Mouse (Mus musculus): ENCODE measurements around the gene Senp3.
"Not testable (repeated sequence)": the region's sequence is repeated elsewhere in the genome, so short reads cannot be mapped to it uniquely, and the experiment has no call there.

Senp3 gene

DNA sequence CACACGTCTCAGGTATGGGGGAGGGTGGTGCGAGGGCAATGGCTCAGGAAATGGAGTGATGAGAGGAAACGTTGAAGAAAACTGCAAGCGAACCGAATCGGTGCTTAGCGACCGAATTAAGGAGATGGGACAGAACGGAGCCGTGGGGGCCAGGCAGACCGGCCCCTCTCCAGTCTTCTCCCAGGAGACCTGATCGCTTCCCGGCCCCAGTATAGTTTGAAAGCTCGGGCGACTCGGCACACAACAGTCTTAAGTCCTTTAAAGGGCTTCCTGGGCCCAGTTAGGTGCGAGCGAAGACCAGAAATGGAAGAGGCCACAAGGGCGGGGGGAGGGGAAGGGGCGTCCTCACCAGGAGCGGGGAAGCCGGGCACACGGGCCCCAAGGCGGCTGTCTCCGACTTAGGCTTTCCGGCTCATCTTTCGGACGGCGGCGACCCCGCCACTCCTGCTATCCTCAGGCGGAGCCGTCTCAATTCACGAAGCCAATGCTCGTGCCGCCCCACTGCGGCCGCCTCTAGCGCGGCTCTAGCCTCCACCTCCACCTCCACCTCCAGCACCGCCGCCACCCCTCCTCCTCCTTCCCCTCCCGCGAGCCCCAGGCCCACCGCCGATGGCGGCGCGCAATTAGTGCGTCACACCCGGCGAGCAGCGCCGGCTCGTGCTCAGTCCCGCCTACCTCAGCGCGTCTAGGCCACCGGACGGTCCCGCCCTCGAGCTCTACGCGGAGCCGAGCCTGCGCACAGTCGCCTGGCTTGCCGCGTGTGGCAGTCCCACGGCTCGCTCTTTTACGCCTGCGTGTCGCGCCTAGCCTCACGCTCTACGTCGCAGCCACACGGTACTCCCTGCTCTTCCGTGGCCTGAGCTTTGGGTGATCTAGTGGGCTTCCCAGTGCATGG is at the start of gene Senp3:
TSS of gene Senp3 (minus strand) at position 771 of the 895 bp plus-strand sequence.
- DNase-seq (ENCODE audit: low spot score in 2 of 2) = peak; percentile 95 to 97

DNA sequence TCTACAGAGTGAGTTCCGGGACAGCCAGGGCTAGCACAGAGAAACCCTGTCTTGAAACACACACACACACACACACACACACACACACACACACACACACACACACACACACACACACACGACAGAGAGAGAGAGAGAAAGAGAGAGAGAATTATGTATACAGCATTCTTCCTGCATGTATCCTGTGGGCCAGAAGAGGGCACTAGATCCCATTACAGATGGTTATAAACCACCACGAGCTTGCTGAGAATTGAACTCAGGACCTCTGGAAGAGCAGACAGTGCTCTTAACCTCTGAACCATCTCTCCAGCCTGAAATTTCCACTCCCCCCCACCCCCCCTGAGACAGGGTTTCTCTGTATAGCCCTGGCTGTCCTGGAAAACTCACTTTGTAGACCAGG is 49.5 kb upstream of the Senp3 start:
- DNase-seq (ENCODE audit: low spot score in 2 of 2) = not testable (repeated sequence)

DNA sequence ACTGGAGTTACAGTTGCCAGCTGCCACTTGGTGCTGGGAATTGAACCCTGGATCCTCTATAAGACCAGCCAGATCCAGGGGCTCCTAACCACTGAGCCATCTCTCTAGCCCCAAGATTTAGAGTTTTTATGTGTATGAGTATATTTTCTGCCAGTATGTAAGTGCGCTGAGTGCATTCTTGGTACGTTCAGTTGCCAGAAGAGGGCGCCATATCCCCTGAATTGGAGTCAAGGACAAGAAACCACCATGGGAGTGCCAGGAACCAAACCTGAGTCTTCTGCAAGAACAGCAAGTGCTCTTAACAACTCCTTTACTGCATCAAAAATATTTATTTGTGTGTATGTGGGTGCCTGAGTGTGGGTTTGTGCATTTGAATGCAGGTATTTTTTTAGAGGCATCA is 47.2 kb upstream of the Senp3 start:
- no peak for DNase-seq (ENCODE audit: low spot score in 2 of 2)

DNA sequence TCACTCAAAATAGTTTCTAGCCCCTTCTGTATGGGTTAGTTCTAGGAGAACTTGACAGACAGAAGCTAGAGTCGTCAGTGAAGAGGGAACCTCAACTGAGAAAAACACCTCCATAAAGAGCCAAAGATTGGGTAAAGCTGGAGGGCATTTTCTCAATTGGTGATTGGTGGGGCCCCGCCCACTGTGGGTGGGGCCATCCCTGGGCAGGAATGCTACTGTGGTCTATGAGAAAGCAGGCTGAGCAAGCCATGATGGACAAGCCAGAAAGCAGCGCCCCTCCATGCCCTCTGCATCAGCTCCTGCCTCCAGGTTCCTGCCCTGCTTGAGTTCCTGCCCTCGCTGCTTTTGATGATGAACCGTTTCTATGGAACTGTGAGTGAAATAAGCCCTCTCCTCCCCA is 44.1 kb upstream of the Senp3 start:
- no peak for DNase-seq (ENCODE audit: low spot score in 2 of 2)

DNA sequence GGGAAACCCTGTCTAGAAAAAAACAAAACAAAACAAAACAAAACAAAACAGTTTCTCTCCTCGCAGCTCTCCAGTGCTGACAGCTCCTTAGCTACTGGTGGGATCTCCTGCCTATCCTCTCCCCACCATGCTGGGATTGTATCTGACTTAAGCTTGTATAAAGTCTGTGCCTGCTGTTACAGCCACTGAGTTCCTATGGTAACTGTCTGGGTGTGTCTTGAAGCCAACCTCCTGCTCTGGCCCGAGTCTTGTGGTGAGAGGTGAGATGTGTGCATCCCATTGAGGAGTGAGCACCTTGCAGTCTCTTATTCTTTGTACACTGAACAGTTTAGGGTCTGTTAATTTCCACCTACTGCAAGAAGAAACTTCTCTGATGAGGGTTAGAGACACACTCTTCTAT is 41.2 kb upstream of the Senp3 start:
- DNase-seq (ENCODE audit: low spot score in 2 of 2) = no peak

DNA sequence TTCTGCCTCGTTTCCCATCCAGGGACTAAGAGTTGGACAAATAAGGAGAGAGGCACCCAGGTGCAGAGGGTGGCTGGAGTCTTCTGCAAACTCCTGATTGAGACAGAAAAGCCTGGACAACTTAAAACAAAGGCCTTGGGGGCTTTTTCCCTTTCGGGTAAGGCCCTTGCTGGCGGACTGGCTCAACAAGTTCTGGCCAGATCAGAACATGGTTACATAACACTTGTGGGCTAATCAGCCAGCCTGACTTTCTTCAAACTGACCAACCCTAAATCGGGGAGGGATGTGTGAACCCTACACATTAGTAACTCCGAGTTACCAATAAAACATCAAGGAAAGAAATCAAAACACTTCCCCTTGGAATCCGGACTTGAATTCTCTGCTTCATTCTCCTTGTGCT is 39.0 kb upstream of the Senp3 start:
- DNase-seq (ENCODE audit: low spot score in 2 of 2) = no peak

DNA sequence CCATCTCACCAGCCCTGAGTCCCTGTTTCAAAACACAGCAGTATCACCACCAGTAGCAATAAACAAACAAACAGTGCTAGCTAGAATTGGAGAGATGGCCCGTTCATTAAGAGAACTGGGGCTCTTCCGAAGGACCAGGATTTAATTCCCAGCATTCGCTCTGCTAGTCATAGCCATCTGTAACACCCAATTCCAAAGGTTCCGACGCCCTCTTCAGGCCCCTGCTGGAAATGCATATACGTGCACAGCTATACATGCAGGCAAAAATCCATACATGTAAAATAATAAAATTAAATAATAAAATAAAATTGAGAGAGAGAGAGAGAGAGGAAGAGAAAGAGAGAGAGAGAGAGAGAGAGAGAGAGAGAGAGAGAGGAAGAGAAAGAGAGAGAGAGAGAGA is 37.5 kb upstream of the Senp3 start:
- DNase-seq (ENCODE audit: low spot score in 2 of 2) = no peak

DNA sequence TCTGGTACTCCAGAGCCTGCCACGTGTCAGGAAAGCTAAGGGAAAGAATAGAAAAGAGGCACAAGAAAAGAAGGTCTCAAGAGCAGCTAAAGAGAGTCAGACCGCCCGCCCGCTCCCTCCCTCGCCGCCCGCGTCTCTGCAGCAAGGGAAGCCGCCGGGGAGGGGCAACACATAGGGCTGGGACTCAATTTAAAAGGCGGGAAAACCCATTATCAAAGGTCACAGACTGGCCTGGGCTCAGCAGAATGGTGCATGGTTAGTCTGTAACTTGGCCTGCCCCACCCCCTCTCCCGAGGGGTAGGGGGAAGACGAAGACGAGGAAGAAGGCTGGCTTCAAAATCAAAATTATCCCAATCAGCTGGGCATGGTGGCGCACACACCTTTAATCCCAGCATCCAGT is 36.8 kb upstream of the Senp3 start:
- DNase-seq (ENCODE audit: low spot score in 2 of 2) = no peak

DNA sequence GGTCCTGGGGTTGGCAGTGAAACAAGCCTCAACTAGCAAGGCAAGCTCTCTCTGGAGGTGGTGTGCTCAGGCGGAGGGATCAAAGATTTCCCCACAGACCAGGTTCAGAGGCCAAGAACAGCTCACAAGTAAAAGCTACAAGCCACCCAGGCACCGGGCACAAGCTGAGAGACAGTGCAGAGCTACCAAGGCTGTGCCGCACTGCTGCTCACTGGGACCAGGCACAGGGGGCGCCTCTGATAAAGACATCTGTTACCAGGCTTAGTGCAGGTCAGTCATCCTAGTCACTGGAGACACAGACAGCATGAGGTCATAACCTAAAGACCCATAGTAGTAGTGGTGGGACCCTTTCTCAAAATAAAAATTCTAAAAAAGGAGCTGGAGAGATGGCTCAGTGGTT is 35.1 kb upstream of the Senp3 start:
- DNase-seq (ENCODE audit: low spot score in 2 of 2) = no peak

DNA sequence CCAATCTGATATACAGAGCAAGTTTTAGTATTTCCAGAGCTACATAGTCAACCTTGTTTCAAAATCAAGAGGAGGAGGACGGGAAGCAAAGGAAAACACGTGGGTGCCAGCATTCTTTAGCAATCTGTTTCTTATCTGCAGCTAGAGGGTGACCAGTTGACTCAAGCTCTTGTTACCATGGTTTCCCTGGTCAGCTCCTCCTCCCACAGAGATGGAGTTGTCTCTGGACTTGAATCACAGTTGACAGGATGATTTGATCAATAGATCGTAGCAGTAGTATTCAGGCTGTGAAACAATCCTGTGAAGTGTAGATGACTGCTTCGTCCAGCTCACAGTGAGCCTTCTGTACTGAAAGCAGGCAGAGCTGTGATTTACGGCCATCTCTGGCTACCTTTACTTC is 34.0 kb upstream of the Senp3 start:
- DNase-seq (ENCODE audit: low spot score in 2 of 2) = no peak

DNA sequence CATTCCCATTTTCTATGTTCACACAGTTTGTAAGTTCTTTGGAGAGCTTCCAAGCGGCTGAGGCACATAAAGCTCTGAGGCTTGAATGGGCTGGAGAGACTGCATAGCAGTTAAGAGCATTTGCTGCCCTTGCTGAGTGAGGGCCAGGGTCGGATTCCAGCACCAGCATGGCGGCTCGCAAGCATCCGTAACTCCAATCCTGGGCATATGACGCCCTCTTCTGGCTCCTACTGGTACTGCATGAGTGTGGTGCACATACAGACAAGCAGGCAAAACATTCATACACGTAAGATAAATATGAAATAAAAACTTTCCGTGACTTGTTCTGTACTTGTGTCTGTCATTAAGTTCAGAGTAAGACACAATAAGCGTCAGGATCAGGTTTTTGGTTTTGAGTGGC is 33.6 kb upstream of the Senp3 start:
- DNase-seq (ENCODE audit: low spot score in 2 of 2) = no peak

DNA sequence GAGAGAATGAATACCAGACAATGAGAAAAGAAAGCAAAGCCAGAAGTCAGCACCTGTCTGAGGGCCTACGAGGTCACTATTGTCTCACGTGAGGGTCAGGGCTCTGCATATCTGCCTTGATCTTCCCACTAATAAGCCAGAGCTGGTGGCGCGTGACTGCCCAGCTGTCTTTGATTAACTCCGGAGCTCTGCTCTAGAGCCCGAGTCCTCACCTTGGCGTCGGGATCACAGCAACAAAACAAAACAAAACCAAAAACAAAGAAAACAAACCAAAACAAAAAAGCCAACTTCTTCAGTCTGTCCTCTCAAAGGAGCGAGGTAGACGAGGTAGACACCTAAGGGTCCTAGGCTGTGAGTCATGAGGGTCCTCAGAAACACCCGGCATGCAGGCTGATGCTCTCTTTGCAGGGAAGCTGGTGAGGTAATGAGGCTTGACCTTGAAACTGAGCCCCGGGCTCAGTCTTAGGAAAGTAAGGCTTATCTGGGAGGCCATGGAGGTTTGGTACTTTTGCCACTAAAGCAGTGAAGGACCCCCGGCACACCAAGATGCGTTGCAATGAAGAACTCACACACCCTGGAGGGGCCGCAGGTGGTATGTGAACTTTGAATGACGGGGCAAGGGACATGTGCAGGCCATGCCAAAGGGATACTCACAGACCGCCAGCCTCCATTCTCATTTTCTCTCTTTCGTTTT is 32.9 kb upstream of the Senp3 start:
- no peak for DNase-seq (ENCODE audit: low spot score in 2 of 2)

DNA sequence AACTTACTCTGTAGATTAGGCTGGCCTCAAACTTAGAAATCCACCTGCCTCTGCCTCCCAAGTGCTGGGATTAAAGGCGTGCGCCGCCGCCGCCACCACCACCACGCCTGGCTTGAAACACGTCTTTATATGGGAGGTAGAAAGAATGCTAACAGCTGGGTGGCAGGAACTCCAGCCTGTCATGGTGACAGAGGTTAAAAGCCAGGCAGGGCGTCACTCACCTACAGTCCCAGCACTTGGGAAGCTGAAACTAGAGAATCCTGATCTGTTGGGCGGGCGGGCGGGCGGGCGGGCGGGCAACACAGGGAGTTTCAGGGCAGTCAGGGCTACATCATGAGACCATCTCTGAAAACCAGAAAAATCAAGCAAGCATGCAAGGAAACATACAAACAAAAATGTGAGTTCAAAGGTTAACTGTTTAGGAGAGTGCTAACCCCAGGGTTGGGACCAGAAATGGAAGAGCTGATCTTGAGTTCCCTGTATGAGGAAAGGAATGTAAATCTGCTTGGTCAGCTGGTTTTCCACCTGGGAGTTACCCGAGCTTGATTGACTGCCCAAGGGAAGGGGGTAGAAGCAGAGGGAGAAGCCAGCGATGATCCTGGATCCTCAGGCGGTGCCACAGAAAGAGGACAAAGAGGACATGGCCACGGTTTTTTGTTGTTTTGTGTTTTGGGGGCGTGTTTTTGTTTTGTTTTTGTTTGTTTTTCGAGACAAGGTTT is 31.2 kb upstream of the Senp3 start:
- no peak for DNase-seq (ENCODE audit: low spot score in 2 of 2)

DNA sequence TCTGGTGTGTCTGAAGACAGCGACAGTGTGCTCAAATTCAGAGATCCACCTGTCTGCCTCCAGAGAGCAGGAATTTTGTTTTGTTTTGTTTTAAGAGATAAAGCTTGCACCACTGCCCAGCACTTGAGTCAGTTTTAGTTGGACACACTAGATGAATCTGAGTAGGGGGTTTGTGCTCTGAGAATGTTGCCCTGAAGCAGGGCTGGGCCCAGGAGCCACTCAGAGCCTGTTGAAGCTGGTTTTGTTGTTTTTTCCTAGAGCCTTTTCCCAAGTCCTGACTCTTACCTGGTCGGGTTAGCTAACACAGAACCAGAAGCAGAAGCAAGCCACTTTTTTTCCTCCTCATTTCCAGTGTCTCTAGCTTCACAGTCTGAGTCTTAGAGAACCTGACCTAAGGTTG is 29.2 kb upstream of the Senp3 start:
- no peak for DNase-seq (ENCODE audit: low spot score in 2 of 2)

DNA sequence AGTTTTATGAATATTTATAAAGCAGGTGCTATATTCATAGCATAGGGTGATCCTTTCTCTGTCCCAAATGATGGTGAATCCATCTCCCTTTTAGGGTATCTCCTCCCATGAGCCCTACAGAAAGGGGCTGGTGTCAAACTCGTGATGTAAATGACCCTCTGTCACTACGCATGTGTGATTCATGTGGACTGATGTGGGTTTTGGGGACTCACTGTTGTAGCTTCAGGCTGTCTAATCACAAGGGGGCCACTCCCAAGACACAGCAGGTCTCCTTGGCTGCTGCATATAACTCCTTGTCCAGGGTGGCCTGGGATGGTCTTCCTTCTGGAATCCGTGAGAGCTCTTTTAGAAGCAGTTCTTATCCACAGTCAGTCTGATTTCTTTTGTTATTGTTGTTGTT is 28.6 kb upstream of the Senp3 start:
- no peak for DNase-seq (ENCODE audit: low spot score in 2 of 2)

DNA sequence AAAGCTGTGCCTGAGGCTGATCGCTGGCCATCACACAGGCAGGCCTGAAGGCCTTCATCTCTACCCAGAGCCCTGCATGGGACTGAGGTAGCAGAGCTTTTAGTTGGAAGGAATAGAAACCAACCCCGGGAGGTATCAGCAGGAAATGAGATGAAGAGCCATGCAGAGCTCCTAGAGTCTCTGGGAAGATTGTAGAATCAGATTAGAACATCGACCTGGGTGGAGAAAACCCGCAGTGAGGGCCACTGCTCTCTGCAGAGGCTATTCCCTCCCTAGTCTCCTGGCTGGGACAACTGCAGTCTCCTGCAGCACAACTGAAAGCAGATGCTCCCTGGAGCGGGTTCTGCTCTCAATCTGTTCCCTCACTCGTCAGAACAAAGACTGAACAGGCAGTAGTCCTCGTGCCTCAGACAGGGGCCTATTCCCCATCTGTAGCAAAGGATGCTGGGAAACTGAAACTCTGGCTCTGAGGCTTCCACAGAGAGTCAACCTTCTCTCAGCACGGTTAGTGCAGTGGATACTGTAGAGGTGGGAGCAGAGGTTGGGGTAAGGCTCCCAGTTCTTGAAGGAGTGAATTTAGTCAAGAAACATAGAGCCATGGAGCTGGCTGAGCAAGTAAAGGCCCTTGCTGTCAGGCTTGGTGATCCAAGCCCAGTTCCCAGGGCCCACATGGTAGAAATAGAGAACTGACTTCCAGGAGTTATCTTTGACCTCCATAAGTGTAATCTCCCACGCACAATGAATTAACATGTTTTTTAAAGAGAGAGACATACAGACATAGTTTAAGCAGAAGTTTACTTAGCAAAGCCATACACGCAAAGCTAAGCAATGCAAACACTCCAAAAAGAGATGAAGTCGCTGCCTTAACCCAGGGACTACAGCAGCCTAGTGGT is 27.9 kb upstream of the Senp3 start:
- DNase-seq (ENCODE audit: low spot score in 2 of 2) = no peak

DNA sequence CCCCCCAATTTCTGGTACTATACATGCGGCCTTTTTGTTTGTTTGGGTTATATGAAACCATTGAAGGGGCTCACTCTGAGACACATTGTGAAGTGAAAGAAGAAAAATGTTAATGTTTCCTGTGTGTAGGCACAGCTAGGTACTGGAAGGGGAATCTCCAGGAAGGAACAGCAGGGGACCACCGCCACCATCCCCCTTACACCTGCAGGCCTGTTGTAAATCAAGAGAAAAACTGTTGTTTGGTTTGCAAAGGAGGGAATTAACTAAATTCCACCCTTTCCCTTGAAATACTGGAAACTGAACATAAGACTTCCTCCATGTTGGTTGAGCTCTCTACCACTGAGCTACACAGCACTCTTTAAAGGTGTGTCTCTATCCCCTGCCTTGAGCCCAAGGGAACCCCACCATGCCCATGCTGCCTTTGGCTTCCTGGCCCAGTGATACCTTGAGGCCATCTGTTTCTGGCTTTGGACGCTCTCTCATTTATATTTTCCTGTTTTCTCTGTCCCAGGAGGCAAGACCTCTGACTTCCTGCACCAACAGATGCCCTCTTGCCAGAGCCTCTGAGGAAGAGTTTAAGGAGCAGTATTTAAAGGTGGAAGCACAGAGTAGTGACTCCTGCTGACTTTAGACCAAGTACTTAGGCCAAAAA is 26.9 kb upstream of the Senp3 start:
- no peak for DNase-seq (ENCODE audit: low spot score in 2 of 2)

DNA sequence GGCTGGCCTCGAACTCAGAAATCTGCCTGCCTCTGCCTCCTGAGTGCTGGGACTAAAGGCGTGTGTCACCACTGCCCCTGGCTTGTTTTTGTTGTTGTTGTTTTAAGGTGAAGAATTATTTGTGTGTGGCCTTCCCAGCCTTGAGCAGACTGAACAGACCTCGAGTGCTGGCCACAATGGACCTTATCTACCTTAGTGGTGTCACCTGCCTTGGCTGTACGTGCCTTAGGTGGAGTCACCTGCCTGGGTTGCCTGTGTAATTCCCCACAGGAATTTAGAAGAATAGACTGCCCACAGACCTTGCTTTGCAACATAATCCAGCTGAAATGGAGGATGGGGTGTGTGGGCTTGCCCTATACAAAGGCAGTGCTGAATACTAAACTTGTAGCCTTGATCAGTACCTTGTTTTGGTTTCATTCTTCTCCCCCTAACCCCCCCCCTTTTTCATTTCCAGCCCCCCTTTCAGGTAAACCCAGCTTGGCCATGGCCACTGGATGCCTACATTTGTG is 26.0 kb upstream of the Senp3 start:
- DNase-seq (ENCODE audit: low spot score in 2 of 2) = no peak

DNA sequence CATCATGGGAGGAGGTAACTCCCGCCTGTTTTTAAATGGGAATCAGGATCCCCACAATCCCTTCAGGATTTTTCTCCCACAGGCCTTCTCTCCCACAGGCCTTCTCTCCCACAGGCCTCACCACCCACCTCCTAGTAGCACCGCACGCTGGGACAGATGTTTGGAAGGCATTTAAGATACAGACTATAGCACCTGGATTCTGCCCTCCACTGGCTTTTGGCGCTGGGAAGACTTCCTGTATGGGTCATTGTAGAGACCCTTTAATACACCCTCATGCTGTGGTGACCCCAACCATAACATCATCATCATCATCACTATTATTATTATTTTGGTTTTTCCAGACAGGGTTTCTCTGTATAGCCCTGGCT is 25.6 kb upstream of the Senp3 start:
- no peak for DNase-seq (ENCODE audit: low spot score in 2 of 2)

DNA sequence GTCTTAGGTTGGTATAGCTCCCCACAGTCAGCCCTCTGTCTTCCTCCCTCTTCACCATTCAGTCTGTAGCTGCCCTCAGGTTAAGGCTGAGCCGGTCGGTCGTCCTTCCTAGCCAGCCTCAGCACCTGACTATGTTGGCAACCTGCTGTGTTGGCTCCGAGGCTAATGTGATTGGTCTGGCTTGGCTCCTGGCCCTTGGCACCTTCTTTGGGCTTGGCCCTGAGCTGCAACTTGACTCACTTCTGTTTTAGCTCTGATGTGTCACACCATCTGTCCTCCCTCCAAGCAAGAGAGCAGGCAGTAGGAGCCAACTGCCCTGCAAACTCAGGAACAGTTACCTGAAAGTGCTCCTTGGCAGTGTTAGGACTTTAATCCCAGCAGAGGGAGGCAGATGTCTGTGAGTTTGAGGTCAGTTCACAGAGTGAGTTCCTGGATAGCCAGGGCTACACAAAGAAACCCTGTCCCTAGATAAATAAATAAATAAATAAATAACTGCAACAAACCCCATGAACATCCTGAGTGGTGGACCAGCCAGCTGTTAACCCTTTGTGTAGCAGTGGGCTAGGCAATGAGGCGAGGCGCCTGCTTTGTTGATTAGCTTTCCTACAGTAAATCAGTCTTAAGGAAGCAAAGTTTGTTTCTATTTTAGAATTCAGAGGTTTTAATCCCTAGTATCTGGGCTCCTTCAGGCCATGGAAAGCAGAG is 25.0 kb upstream of the Senp3 start:
- DNase-seq (ENCODE audit: low spot score in 2 of 2) = no peak

Measured in frontal cortex, postnatal 10 days (tissue).